Mouse (Mus musculus) forebrain, postnatal 0 days (tissue): Measurements from ENCODE around the gene Fam117a. TPM values are rescaled to one million over a fixed set of nuclear protein-coding genes. Genes with fewer than 3 reads are reported as not detected.

Experiments used
- ATAC-seq: fragments of 200-750 bp; cut with Nextera tagmentation; 2 replicates; pipeline ENCODE4 v1.8.0; 2017; ENCODE audit warnings: mild to moderate bottlenecking, moderate library complexity
- DNase-seq: peaks from one replicate; pipeline ENCODE4 v3.0.0-alpha.2; 2015
- H3K27ac ChIP-seq: fragments of 300-500 bp; sonication (generic); 2 replicates; pipeline ENCODE4 v1.5.1; 2014; ENCODE audit warnings: low read depth, mild to moderate bottlenecking, antibody characterized with exemption, low read length, moderate library complexity, mixed read lengths
- H3K27me3 ChIP-seq: fragments of 300-500 bp; sonication (generic); 2 replicates; pipeline ENCODE4 v1.6.1; 2014; ENCODE audit warnings: mild to moderate bottlenecking, low read length, mixed read lengths; ENCODE audit not compliant: insufficient read depth
- H3K36me3 ChIP-seq: fragments of 300-500 bp; sonication (generic); 2 replicates; pipeline ENCODE4 v1.6.1; 2014; ENCODE audit warnings: mild to moderate bottlenecking, moderate library complexity; ENCODE audit not compliant: insufficient read depth
- H3K4me1 ChIP-seq: fragments of 300-500 bp; sonication (generic); 2 replicates; pipeline ENCODE4 v1.6.1; 2014; ENCODE audit warnings: antibody characterized with exemption; ENCODE audit not compliant: insufficient read depth
- H3K4me2 ChIP-seq: fragments of 300-500 bp; sonication (generic); 2 replicates; pipeline ENCODE4 v1.6.1; 2014; ENCODE audit warnings: low read depth, mild to moderate bottlenecking, moderate library complexity
- H3K4me3 ChIP-seq: fragments of 300-500 bp; sonication (generic); 2 replicates; pipeline ENCODE4 v1.5.1; 2014; ENCODE audit warnings: low read depth, low read length, mixed read lengths
- H3K9ac ChIP-seq: fragments of 300-500 bp; sonication (generic); 2 replicates; pipeline ENCODE4 v1.6.1; 2014; ENCODE audit warnings: mild to moderate bottlenecking
- H3K9me3 ChIP-seq: fragments of 300-500 bp; sonication (generic); 2 replicates; pipeline ENCODE4 v1.6.1; 2016; ENCODE audit warnings: low read length
- CTCF ChIP-seq: sonication (generic); IDR thresholded peaks from 2 replicates; pipeline ENCODE4 v1.5.1; 2016; ENCODE audit warnings: antibody characterized with exemption, control low read depth, low read depth
- WGBS: fragments of 180-500 bp; shearing (Covaris S2); extraction: QIAGEN DNeasy Blood & Tissue Kit; methylation state at CpG from one replicate; pipeline ENCODE4 v1.1.7; 2014; 5-methylcytosine and 5-hydroxymethylcytosine counted together
- polyA plus RNA-seq: library from polyadenylated mRNA; unstranded; fragments of >200 nt; fragmentation: Nextera tagmentation; extraction: Ambion mirVana; gene quantifications from 2 replicates; pipeline ENCODE4 v1.2.1, GENCODE M21; 2015
- total RNA-seq: library from RNA; depleted of rRNA; stranded (reverse); fragments of >200 nt; gene quantifications from 2 replicates; pipeline ENCODE4 v1.2.3, GENCODE M21; 2014; rRNA removed

Fam117a gene
- total RNA-seq (5.5 TPM in 2 replicates), polyA plus RNA-seq (1.0 and 1.8 TPM in 2 replicates)

DNA sequence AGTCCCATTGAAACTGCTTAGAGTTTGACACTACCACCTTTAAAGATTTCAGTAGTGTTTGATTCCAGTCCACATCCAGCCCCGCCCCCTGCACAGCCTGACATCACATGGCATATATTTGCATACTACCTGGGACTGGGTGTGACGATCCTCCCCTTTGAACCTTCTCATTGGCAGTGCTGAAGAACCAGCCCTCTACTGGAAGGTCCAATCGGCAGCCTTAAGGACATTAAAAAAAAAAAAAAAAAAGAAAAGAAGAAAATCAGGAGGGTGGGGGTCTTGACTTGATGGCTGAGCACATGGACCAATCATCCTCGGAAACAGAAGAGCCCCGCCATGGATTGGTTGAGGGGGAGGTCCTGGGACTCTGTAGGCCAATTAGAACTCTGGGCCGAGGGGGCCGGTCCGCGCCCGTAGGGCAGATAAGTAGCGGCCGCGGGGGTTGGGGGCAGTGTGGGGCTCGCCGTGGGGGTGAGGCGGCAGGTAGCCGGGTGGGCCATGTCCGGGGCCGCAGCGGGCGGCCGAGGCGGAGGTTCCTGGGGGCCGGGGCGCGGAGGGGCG, at the start of gene Fam117a:
Fam117a (plus strand) TSS at position 451 of the 561 bp plus-strand sequence.
- no peaks in the 10 kb centered on the region for H3K9me3 ChIP-seq
- 2% methylated on average over 22 of the region's 27 CpGs for WGBS
- H3K4me3 ChIP-seq = peak within 1 kb of the TSS; percentile 78
- peak; percentile 99 for ATAC-seq
- no peak within 1 kb of the TSS for H3K27ac ChIP-seq
- peak within 1 kb of the TSS; percentile 59 for H3K9ac ChIP-seq
- no peaks in the 10 kb centered on the region for H3K36me3 ChIP-seq
- DNase-seq = peak; percentile 87
- peak; percentile 15; the same call in 1 of the 2 replicates for TF ChIP-seq CTCF
- H3K4me2 ChIP-seq = peak within 1 kb of the TSS; percentile 98
- no peaks in the 10 kb centered on the region for H3K4me1 ChIP-seq
- peaks cover 4% of the 10 kb centered on the region; the same call in 1 of the 2 replicates for H3K27me3 ChIP-seq

GRCm38 (mm10) chr11:95291998-95292397, 44.8 kb upstream of the Fam117a start:
- no peaks in the 10 kb centered on the region for H3K4me1 ChIP-seq
- no peaks in the 10 kb centered on the region for H3K27me3 ChIP-seq
- H3K4me3 ChIP-seq = no peak overlapping the region
- H3K36me3 ChIP-seq = peaks cover 58% of the 10 kb centered on the region
- no peak overlapping the region for H3K4me2 ChIP-seq
- TF ChIP-seq CTCF = no peak
- DNase-seq (no peak), ATAC-seq (no peak)
- no peak overlapping the region for H3K27ac ChIP-seq
- no peak overlapping the region for H3K9ac ChIP-seq
- no peaks in the 10 kb centered on the region for H3K9me3 ChIP-seq
- 78% methylated on average over 4 of the region's 4 CpGs for WGBS

GRCm38 (mm10) chr11:95293017-95293624, 43.7 kb upstream of the Fam117a start:
- no peak overlapping the region for H3K9ac ChIP-seq
- H3K27me3 ChIP-seq = no peaks in the 10 kb centered on the region
- H3K9me3 ChIP-seq = no peaks in the 10 kb centered on the region
- H3K4me3 ChIP-seq = no peak overlapping the region
- 88% methylated on average over 8 of the region's 8 CpGs for WGBS
- H3K27ac ChIP-seq = no peak overlapping the region
- ATAC-seq = no peak
- no peak for DNase-seq
- TF ChIP-seq CTCF = no peak
- H3K4me1 ChIP-seq = no peaks in the 10 kb centered on the region
- H3K36me3 ChIP-seq = peaks cover 55% of the 10 kb centered on the region
- H3K4me2 ChIP-seq = no peak overlapping the region

GRCm38 (mm10) chr11:95295736-95296135, 41.1 kb upstream of the Fam117a start:
- no peak for TF ChIP-seq CTCF
- H3K36me3 ChIP-seq = peaks cover 60% of the 10 kb centered on the region

DNA sequence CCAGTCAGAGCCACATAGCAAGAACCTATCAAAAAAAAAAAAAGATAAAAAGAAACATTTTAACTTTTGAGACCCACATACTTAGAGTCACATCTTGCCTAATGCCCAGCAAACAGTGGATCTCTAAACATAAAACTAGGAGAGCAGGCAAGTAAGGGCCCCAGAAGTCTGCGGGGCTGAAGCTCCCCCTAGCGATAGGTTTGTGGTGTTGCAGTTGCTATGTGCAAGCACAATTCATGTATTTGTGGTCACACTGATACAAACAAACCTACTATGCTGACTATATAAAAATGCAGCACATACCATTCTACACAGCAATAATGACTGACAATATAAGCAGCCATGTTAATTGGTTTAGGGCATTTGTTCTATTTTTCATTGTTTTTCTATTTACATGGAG, 38.7 kb upstream of the Fam117a start:
- Histone ChIP-seq H3K27me3 (no peaks in the 10 kb centered on the region), H3K27ac (no peak overlapping the region), H3K4me2 (no peak overlapping the region), H3K36me3 (peaks cover 67% of the 10 kb centered on the region), H3K4me1 (no peaks in the 10 kb centered on the region), H3K4me3 (no peak overlapping the region), H3K9me3 (no peaks in the 10 kb centered on the region), H3K9ac (no peak overlapping the region)
- 4% methylated on average over 2 of the region's 2 CpGs for whole genome bisulfite sequencing
- DNase-seq (peak; percentile 30), ATAC-seq (no peak)
- peak; percentile 72 for TF ChIP-seq CTCF

More at GRCm38 (mm10) chr11:95295736-95296135, 41.1 kb upstream of the Fam117a start:
- H3K27ac ChIP-seq = no peak overlapping the region
- no peak overlapping the region for H3K4me3 ChIP-seq
- WGBS = 93% methylated on average over 12 of the region's 13 CpGs
- DNase-seq = no peak
- H3K4me2 ChIP-seq = no peak overlapping the region
- ATAC-seq = no peak
- no peaks in the 10 kb centered on the region for H3K27me3 ChIP-seq
- H3K9me3 ChIP-seq = no peaks in the 10 kb centered on the region
- no peak overlapping the region for H3K9ac ChIP-seq
- no peaks in the 10 kb centered on the region for H3K4me1 ChIP-seq

DNA sequence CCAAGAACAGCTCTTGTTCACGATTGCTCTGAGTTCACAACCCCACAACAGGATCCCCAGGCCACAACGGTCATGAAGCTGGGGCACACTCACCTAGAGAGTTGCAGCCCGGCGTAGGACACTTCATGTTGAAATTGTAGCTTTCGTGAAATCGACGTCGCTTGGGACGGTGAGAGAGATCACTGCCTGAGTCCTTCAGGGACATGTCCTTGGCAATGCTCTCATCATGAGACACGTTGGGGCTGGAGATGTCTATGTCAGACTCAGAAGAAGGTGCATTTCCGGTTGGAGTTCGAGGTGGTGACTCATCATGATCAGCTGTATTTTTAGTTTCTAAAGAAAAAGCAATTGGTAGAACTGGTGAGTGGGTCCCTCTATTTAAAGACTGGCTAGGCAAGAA, 36.9 kb upstream of the Fam117a start:
- ATAC-seq (no peak), DNase-seq (no peak)
- H3K27ac ChIP-seq = no peak overlapping the region
- 94% methylated on average over 12 of the region's 12 CpGs for WGBS
- no peak for TF ChIP-seq CTCF
- H3K4me1 ChIP-seq = no peaks in the 10 kb centered on the region
- no peak overlapping the region for H3K9ac ChIP-seq
- no peak overlapping the region for H3K4me3 ChIP-seq
- H3K36me3 ChIP-seq = peaks cover 64% of the 10 kb centered on the region
- no peak overlapping the region for H3K4me2 ChIP-seq
- no peaks in the 10 kb centered on the region for H3K9me3 ChIP-seq
- no peaks in the 10 kb centered on the region for H3K27me3 ChIP-seq

DNA sequence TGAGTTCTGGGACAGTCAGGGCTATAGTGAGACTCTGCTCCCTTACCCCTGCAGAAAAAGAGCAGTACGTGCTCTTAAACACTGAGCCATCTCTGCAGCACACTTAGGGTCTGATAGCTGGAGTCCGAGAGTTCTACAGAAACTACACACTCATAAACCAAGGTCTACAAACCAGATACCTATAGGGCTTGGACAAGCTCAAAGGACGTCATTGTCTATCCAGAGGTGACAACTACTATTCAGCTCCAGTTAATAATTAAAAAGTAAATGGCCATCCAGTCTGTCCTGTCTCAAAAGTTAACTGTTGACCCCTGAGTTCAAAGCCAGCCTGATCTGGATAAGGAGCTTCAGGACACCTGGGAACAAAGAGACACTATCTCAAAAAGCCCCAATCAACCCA, 35.0 kb upstream of the Fam117a start:
- Histone ChIP-seq H3K4me1 (no peaks in the 10 kb centered on the region), H3K27ac (no peak overlapping the region), H3K27me3 (no peaks in the 10 kb centered on the region), H3K4me3 (no peak overlapping the region), H3K9me3 (no peaks in the 10 kb centered on the region), H3K9ac (no peak overlapping the region), H3K36me3 (peaks cover 70% of the 10 kb centered on the region), H3K4me2 (no peak overlapping the region)
- ATAC-seq = no peak
- WGBS = 97% methylated on average over 3 of the region's 3 CpGs
- no peak for DNase-seq
- TF ChIP-seq CTCF = no peak
